Mouse (Mus musculus): Measurements from ENCODE around the gene Adgrg5. TPM values are rescaled to one million over a fixed set of nuclear protein-coding genes. Genes with fewer than 3 reads are reported as not detected.

The Adgrg5 gene
- total RNA-seq, 2 experiments from 2014 or later, result not detected

DNA sequence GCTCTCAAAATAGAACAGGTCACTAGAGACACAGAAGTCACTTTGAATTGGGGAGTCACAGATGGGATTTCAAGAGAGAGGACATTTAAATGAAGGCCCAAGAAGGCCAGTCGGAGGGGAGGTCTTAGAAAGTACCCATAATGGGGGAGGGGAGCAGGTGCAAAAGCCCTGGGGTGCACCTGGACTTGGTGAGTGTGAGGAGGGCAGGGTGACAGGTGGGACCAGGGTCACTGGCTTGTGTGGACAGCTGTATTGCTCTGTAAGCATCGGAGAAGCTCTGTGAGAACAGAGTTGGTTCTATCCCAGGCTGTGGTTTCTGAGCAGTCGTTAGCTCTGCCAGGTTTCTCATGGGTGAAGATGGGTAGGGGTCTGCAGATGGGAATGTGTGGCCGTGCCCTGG lies 68.5 kb downstream of the Adgrg5 start:
- DNase-seq (ENCODE audit: low spot score in 2 of 2), result no peak
- TF ChIP-seq CTCF (conservative IDR thresholded peaks at IDR 0.05), result no peak
- H3K27ac ChIP-seq, result peak overlapping the region; percentile 94
- no peak overlapping the region for H3K4me3 ChIP-seq

- peak overlapping the region; percentile 46; the same call in 1 of the 2 replicates for H3K4me3 ChIP-seq
- DNase-seq (ENCODE audit: low spot score in 2 of 2), result peak; percentile 71 to 78
These were observed 69.0 kb downstream of the Adgrg5 start for GRCm38 (mm10) chr8:94992534-94992933.

More at GRCm38 (mm10) chr8:94992534-94992933, 69.0 kb downstream of the Adgrg5 start:
- TF ChIP-seq CTCF (conservative IDR thresholded peaks at IDR 0.05), result no peak
- H3K27ac ChIP-seq, result peak overlapping the region; percentile 94

Other genes starting within 250 kb of the Adgrg5 start
- gene Pllp, start 227.4 kb upstream of the Adgrg5 start, total RNA-seq (2021), result 10 to 100 TPM; 37.5 to 39.8 TPM
- under 1 TPM in 1 of 2 experiments, not detected in 1; 0.37 TPM for gene Ccl22, start 178.1 kb upstream of the Adgrg5 start, total RNA-seq (2021)
- 100 to 1,000 TPM; 396 to 397 TPM for gene Cx3cl1, start 151.7 kb upstream of the Adgrg5 start, total RNA-seq (2021)
- gene Ccl17, start 113.2 kb upstream of the Adgrg5 start, total RNA-seq (2021), result 1 to 10 TPM; 3.4 to 6.0 TPM
- gene Coq9, start 85.4 kb upstream of the Adgrg5 start, total RNA-seq (2021), result 10 to 100 TPM; 78.2 to 83.7 TPM
- 10 to 100 TPM; 60.9 to 67.2 TPM for gene Ciapin1, start 85.3 kb upstream of the Adgrg5 start, total RNA-seq (2021)
- 10 to 100 TPM; 69.1 to 71.4 TPM for gene Polr2c, start 66.2 kb upstream of the Adgrg5 start, total RNA-seq (2021)
- 10 to 100 TPM; 24.1 to 26.4 TPM for gene Dok4, start 47.4 kb upstream of the Adgrg5 start, total RNA-seq (2021)
- gene Ccdc102a, start 5.6 kb upstream of the Adgrg5 start, total RNA-seq (2021), result 1 to 10 TPM; 1.7 to 1.9 TPM
- 10 to 100 TPM; 89.7 to 90.5 TPM for gene Adgrg1, start 51.1 kb downstream of the Adgrg5 start, total RNA-seq (2021)
- gene Adgrg3, start 94.0 kb downstream of the Adgrg5 start, total RNA-seq (2021), result under 1 TPM; 0.18 to 0.34 TPM
- gene Drc7, start 131.4 kb downstream of the Adgrg5 start, total RNA-seq (2021), result 1 to 10 TPM; 1.0 to 2.2 TPM
- 10 to 100 TPM; 33.9 to 45.9 TPM for gene Katnb1, start 157.5 kb downstream of the Adgrg5 start, total RNA-seq (2021)

Measured in layer of hippocampus, adult 2 months (tissue).